Mouse (Mus musculus) ES-Bruce4 (cell line): ENCODE measurements at regions not wholly inside any gene's neighbourhood (a gene's known extent, or its start where the extent isn't known, plus 50 kb on each side); places are given as distances from the start of the nearest gene placed in this dataset.

ENCODE experiments used
- H3K27ac ChIP-seq: 2 replicates; pipeline ENCODE4 v1.5.1; 2012; ENCODE audit warnings: low read length, inconsistent platforms; ENCODE audit not compliant: insufficient read depth
- H3K27me3 ChIP-seq: 2 replicates; pipeline ENCODE4 v1.6.1; 2012; ENCODE audit warnings: mild to moderate bottlenecking, low read length, inconsistent platforms; ENCODE audit not compliant: control insufficient read depth, poor library complexity, insufficient read depth, severe bottlenecking
- H3K36me3 ChIP-seq: 2 replicates; pipeline ENCODE4 v1.6.1; 2012; ENCODE audit warnings: inconsistent platforms, mild to moderate bottlenecking, low read length, moderate library complexity; ENCODE audit not compliant: control insufficient read depth, poor library complexity, insufficient read depth, severe bottlenecking
- H3K4me1 ChIP-seq: one replicate; pipeline ENCODE4 v1.8.1; 2011; ENCODE audit warnings: low read length; ENCODE audit not compliant: control insufficient read depth, insufficient read depth
- H3K4me3 ChIP-seq: 2 replicates; pipeline ENCODE4 v1.5.1; 2011; ENCODE audit warnings: low read depth, mild to moderate bottlenecking, low read length
- H3K9ac ChIP-seq: 2 replicates; pipeline ENCODE4 v1.6.1; 2012; ENCODE audit warnings: low read depth, mild to moderate bottlenecking, inconsistent platforms; ENCODE audit not compliant: poor library complexity, severe bottlenecking
- H3K9me3 ChIP-seq: replicated peaks from 2 replicates; pipeline ENCODE4 v1.6.1; 2012; ENCODE audit warnings: mild to moderate bottlenecking, low read length, inconsistent platforms; ENCODE audit not compliant: control insufficient read depth, poor library complexity, insufficient read depth, severe bottlenecking
- CTCF ChIP-seq: IDR thresholded peaks from one replicate; pipeline ENCODE4 v1.8.1; 2011; ENCODE audit warnings: low read depth, low read length
- EP300 ChIP-seq: IDR thresholded peaks from 2 replicates; pipeline ENCODE4 v1.6.1; 2011; ENCODE audit warnings: low read depth, low read length; ENCODE audit not compliant: insufficient read depth
- POLR2A ChIP-seq: IDR thresholded peaks from one replicate; pipeline ENCODE4 v1.8.1; 2011; ENCODE audit warnings: low read length; ENCODE audit not compliant: insufficient read depth

GRCm38 (mm10) chr1:137514750-137515149, 554.5 kb upstream of the Nr5a2 start:
- Histone ChIP-seq H3K27ac (no peak overlapping the region), H3K9me3 (no peaks in the 10 kb centered on the region), H3K27me3 (no peaks in the 10 kb centered on the region), H3K4me3 (no peak overlapping the region), H3K36me3 (no peaks in the 10 kb centered on the region), H3K4me1 (no peaks in the 10 kb centered on the region), H3K9ac (no peak overlapping the region)
- no peak for TF ChIP-seq EP300
- TF ChIP-seq CTCF: no peak
- TF ChIP-seq POLR2A: no peak

DNA sequence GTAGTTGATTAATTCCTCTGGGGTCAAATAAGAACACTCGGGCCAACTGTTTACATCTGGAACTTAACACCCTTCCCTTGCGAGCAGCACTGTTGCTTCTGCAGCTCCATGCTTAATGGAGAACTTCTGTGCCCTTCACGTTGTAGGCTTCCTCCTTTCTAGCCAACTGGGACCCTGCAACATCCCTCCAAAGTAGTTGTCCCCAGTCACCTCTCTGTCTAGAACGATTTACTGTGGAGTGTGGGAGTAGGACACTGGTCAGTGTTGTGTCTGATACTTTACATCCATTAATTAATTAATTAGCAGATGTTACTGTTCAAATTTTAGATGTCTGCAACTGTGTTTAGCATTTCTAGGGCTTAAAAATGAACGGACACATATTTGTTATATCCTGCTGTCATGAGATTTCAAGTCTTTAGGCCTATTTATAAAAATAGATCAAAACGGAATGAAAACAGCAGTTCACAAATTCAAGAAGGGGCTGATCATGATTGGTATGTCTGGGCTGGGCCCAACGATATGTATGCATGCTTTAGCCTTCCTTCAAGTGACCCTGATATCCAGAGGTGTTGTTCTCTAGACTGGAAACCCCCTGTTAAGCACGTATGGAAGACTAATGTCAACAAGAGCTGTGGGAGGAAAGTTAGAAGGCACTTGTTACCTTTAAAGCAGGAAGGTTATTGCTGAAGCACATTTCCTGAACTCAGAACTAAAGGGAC, 543.6 kb upstream of the Nr5a2 start:
- TF ChIP-seq EP300 (no peak), CTCF (no peak), POLR2A (no peak)
- Histone ChIP-seq H3K9ac (no peak overlapping the region), H3K9me3 (no peaks in the 10 kb centered on the region), H3K27me3 (no peaks in the 10 kb centered on the region), H3K4me1 (no peaks in the 10 kb centered on the region), H3K27ac (no peak overlapping the region), H3K4me3 (no peak overlapping the region), H3K36me3 (no peaks in the 10 kb centered on the region)

GRCm38 (mm10) chr1:137488226-137488625, 528.0 kb upstream of the Nr5a2 start:
- TF ChIP-seq CTCF: no peak
- TF ChIP-seq POLR2A: no peak
- TF ChIP-seq EP300: no peak
- Histone ChIP-seq H3K4me3 (no peak overlapping the region), H3K27me3 (no peaks in the 10 kb centered on the region), H3K9ac (no peak overlapping the region), H3K4me1 (no peaks in the 10 kb centered on the region), H3K27ac (no peak overlapping the region), H3K36me3 (no peaks in the 10 kb centered on the region), H3K9me3 (no peaks in the 10 kb centered on the region)

DNA sequence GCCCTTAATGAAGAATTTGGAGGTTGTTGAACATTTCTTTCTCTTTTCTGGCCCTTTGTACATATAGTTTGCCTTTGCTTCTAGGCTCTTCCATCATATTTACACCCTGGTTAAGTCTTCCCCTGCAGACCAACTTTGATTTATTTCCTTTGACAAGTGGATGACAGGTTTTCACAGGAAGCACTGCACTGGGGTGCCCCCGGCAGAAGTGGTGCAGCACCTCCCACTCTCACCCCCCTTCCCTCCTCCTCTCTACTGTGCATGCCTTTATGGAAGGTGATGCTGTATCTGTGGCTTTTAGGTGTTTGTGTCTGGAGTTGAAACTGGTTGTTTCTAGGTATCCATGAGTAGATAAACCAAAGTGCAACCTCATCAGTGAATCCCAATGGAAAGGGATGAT, 518.2 kb upstream of the Nr5a2 start:
- H3K9me3 ChIP-seq: no peaks in the 10 kb centered on the region
- TF ChIP-seq EP300 (no peak), CTCF (no peak), POLR2A (no peak)
- no peak overlapping the region for H3K4me3 ChIP-seq
- H3K4me1 ChIP-seq: no peaks in the 10 kb centered on the region
- no peaks in the 10 kb centered on the region for H3K36me3 ChIP-seq
- H3K27me3 ChIP-seq: no peaks in the 10 kb centered on the region
- H3K9ac ChIP-seq: no peak overlapping the region
- H3K27ac ChIP-seq: no peak overlapping the region

DNA sequence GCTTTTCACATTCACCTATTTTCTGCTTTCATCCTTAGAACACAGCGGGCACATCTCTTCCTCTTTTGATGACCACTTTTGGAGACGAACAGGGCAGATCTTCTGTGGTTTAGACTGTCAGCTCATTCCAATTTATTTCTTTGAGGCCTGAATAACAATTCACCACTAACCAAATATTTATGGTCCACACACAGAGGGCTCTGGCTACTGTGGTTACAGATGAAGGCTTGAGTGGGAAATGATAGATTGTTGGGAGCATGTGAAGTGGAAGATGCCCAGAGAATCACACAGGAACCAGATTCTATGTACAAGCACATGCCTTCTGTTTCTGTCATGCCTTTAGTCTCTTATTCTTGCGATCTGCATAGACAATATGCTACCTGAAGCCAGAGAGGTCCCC, 517.0 kb upstream of the Nr5a2 start:
- no peak overlapping the region for H3K9ac ChIP-seq

DNA sequence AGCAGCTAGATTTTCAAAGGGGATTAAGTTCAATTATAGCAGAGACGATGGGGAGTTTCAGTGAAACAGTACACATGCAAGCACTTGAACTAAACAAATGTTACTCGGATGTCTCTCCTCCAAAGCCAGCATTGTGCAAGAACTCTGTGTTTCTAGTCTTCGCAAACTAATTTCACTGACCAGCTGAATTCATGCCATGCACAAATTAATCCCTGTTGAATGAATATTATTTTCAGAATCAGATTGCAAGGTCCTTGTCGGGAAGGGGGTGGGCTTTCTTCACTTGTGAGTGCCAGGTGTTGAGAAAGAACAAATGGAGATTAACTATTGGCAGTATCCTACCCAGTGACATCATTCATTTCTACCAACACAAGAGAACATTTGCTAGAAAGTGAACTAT, 514.6 kb upstream of the Nr5a2 start:
- H3K4me1 ChIP-seq: no peaks in the 10 kb centered on the region
- no peak overlapping the region for H3K27ac ChIP-seq
- H3K9ac ChIP-seq: no peak overlapping the region
- no peaks in the 10 kb centered on the region for H3K36me3 ChIP-seq
- TF ChIP-seq CTCF: no peak
- TF ChIP-seq EP300: no peak
- no peaks in the 10 kb centered on the region for H3K27me3 ChIP-seq
- H3K4me3 ChIP-seq: no peak overlapping the region
- no peaks in the 10 kb centered on the region for H3K9me3 ChIP-seq

More for the DNA sequence above, 517.0 kb upstream of the Nr5a2 start:
- no peaks in the 10 kb centered on the region for H3K9me3 ChIP-seq
- no peaks in the 10 kb centered on the region for H3K4me1 ChIP-seq
- TF ChIP-seq CTCF (no peak), EP300 (no peak)
- no peaks in the 10 kb centered on the region for H3K36me3 ChIP-seq
- no peaks in the 10 kb centered on the region for H3K27me3 ChIP-seq
- no peak overlapping the region for H3K4me3 ChIP-seq
- H3K27ac ChIP-seq: no peak overlapping the region
